Mouse (Mus musculus): Measurements from ENCODE around the gene Wnt10a. TPM values are rescaled to one million over a fixed set of nuclear protein-coding genes. Genes with fewer than 3 reads are reported as not detected.
"Not testable (repeated sequence)": the region's sequence is repeated elsewhere in the genome, so short reads cannot be mapped to it uniquely, and the experiment has no call there.

The Wnt10a gene
- total RNA-seq, 2 experiments from 2014 or later, result 15.0 to 18.2 TPM

GRCm38 (mm10) chr1:74805340-74805835 is 14.1 kb downstream of the Wnt10a start:
- no peak for DNase-seq (ENCODE audit: extremely low spot score in 1 of 2, low spot score in 2 of 2)
- intact Hi-C loops (cut with DNase I), result no loop called here
- Histone ChIP-seq H3K4me3 (no peak overlapping the region), H3K27ac (no peak overlapping the region)
- no peak for TF ChIP-seq CTCF (IDR thresholded peaks at IDR 0.05)

GRCm38 (mm10) chr1:74805843-74806242 is 14.5 kb downstream of the Wnt10a start:
- peak overlapping the region; percentile 92 for H3K27ac ChIP-seq
- DNase-seq (ENCODE audit: extremely low spot score in 1 of 2, low spot score in 2 of 2), result no peak
- intact Hi-C loops (cut with DNase I), result no loop called here
- no peak overlapping the region for H3K4me3 ChIP-seq
- TF ChIP-seq CTCF (IDR thresholded peaks at IDR 0.05), result no peak

GRCm38 (mm10) chr1:74806360-74807311 is 15.3 kb downstream of the Wnt10a start:
- intact Hi-C loops (cut with DNase I), result no loop called here
- H3K4me3 ChIP-seq, result peak overlapping the region; percentile 46
- peak overlapping the region; percentile 92 for H3K27ac ChIP-seq
- TF ChIP-seq CTCF (IDR thresholded peaks at IDR 0.05), result peak; percentile 23
- peak; percentile 65 to 67 for DNase-seq (ENCODE audit: extremely low spot score in 1 of 2, low spot score in 2 of 2)

- intact Hi-C loops (cut with DNase I), result loop anchor here (1.0 kb wide), 2 partner anchors 19 to 44 kb away; no protein-coding TSS in a partner anchor
- peak in 1 of 2 experiments; percentile 29 for DNase-seq (ENCODE audit: extremely low spot score in 1 of 2, low spot score in 2 of 2)
- no peak for TF ChIP-seq CTCF (IDR thresholded peaks at IDR 0.05)
- Histone ChIP-seq H3K27ac (peak overlapping the region; percentile 92), H3K4me3 (no peak overlapping the region)
Observed at GRCm38 (mm10) chr1:74807551-74808071, 16.3 kb downstream of the Wnt10a start.

- intact Hi-C loops (cut with DNase I), result loop anchor here (1.0 kb wide), 2 partner anchors 20 to 45 kb away; no protein-coding TSS in a partner anchor
- Histone ChIP-seq H3K4me3 (no peak overlapping the region), H3K27ac (no peak overlapping the region; the same call in 1 of the 2 replicates)
- peak; percentile 91 for TF ChIP-seq CTCF (IDR thresholded peaks at IDR 0.05)
- peak; percentile 90 to 93 for DNase-seq (ENCODE audit: extremely low spot score in 1 of 2, low spot score in 2 of 2)
Observed at GRCm38 (mm10) chr1:74808078-74808477, 16.8 kb downstream of the Wnt10a start.

GRCm38 (mm10) chr1:74809007-74809406 is 17.7 kb downstream of the Wnt10a start:
- Histone ChIP-seq H3K4me3 (no peak overlapping the region), H3K27ac (no peak overlapping the region)
- peak; percentile 37 for TF ChIP-seq CTCF (IDR thresholded peaks at IDR 0.05)
- intact Hi-C loops (cut with DNase I), result no loop called here
- DNase-seq (ENCODE audit: extremely low spot score in 1 of 2, low spot score in 2 of 2), result peak in 1 of 2 experiments; percentile 13

GRCm38 (mm10) chr1:74814931-74815647 is 23.8 kb downstream of the Wnt10a start:
- DNase-seq (ENCODE audit: extremely low spot score in 1 of 2, low spot score in 2 of 2), result no peak
- Histone ChIP-seq H3K4me3 (no peak overlapping the region), H3K27ac (no peak overlapping the region)
- peak; percentile 30 for TF ChIP-seq CTCF (IDR thresholded peaks at IDR 0.05)
- intact Hi-C loops (cut with DNase I), result no loop called here

- H3K27ac ChIP-seq, result peak overlapping the region; percentile 98; the same call in 1 of the 2 replicates
- intact Hi-C loops (cut with DNase I), result loop anchor here (2.0 kb wide), 1 partner anchor 41 kb away; no protein-coding TSS in a partner anchor
- H3K4me3 ChIP-seq; DNase-seq (ENCODE audit: extremely low spot score in 1 of 2, low spot score in 2 of 2): not testable (repeated sequence)
- TF ChIP-seq CTCF (IDR thresholded peaks at IDR 0.05), result peak; percentile 28
Observed at GRCm38 (mm10) chr1:74815965-74816364, 24.6 kb downstream of the Wnt10a start.

- peak overlapping the region; percentile 98 for H3K27ac ChIP-seq
- TF ChIP-seq CTCF (IDR thresholded peaks at IDR 0.05), result no peak
- DNase-seq (ENCODE audit: extremely low spot score in 1 of 2, low spot score in 2 of 2), result peak; percentile 90
- intact Hi-C loops (cut with DNase I), result loop anchor here (2.0 kb wide), 1 partner anchor 40 kb away; no protein-coding TSS in a partner anchor
- peak overlapping the region; percentile 57 for H3K4me3 ChIP-seq
Observed at GRCm38 (mm10) chr1:74816612-74817199, 25.4 kb downstream of the Wnt10a start.

GRCm38 (mm10) chr1:74817219-74817618 is 25.9 kb downstream of the Wnt10a start:
- peak overlapping the region; percentile 98 for H3K27ac ChIP-seq
- TF ChIP-seq CTCF (IDR thresholded peaks at IDR 0.05), result no peak
- intact Hi-C loops (cut with DNase I), result loop anchor here (2.0 kb wide), 1 partner anchor 40 kb away; no protein-coding TSS in a partner anchor
- H3K4me3 ChIP-seq, result peak overlapping the region; percentile 57
- DNase-seq (ENCODE audit: extremely low spot score in 1 of 2, low spot score in 2 of 2), result no peak

- no peak for DNase-seq (ENCODE audit: extremely low spot score in 1 of 2, low spot score in 2 of 2)
- no peak for TF ChIP-seq CTCF (IDR thresholded peaks at IDR 0.05)
- no peak overlapping the region for H3K4me3 ChIP-seq
- intact Hi-C loops (cut with DNase I), result no loop called here
- H3K27ac ChIP-seq, result no peak overlapping the region
Observed at GRCm38 (mm10) chr1:74818509-74818908, 27.2 kb downstream of the Wnt10a start.

Measured in left cerebral cortex, adult 2 months (tissue).